Mouse (Mus musculus) lung, embryonic 15.5 days (tissue): ENCODE results near the gene Mars. TPM values are rescaled to one million over a fixed set of nuclear protein-coding genes. Genes with fewer than 3 reads are reported as not detected.

Experiments used
- ATAC-seq: fragments of 200-750 bp; cut with Nextera tagmentation; 2 replicates; pipeline ENCODE4 v1.8.0; 2017; ENCODE audit warnings: moderate number of reproducible peaks, borderline replicate concordance; ENCODE audit not compliant: low FRiP score, low TSS enrichment; ENCODE audit errors: extremely low read depth
- H3K27ac ChIP-seq: fragments of 300-500 bp; sonication (generic); 2 replicates; pipeline ENCODE4 v1.5.1; 2015; ENCODE audit warnings: moderate library complexity, mild to moderate bottlenecking, inconsistent platforms
- H3K27me3 ChIP-seq: fragments of 300-500 bp; sonication (generic); 2 replicates; pipeline ENCODE4 v1.6.1; 2015; ENCODE audit warnings: inconsistent platforms
- H3K36me3 ChIP-seq: fragments of 300-500 bp; sonication (generic); 2 replicates; pipeline ENCODE4 v1.6.1; 2015; ENCODE audit warnings: inconsistent platforms
- H3K4me1 ChIP-seq: fragments of 300-500 bp; sonication (generic); 2 replicates; pipeline ENCODE4 v1.6.1; 2015; ENCODE audit warnings: inconsistent platforms
- H3K4me2 ChIP-seq: fragments of 300-500 bp; sonication (generic); 2 replicates; pipeline ENCODE4 v1.6.1; 2015; ENCODE audit warnings: inconsistent platforms, mild to moderate bottlenecking, moderate library complexity
- H3K4me3 ChIP-seq: fragments of 300-500 bp; sonication (generic); 2 replicates; pipeline ENCODE4 v1.5.1; 2015; ENCODE audit warnings: mild to moderate bottlenecking, inconsistent platforms
- H3K9ac ChIP-seq: fragments of 300-500 bp; sonication (generic); 2 replicates; pipeline ENCODE4 v1.6.1; 2015; ENCODE audit warnings: inconsistent platforms
- H3K9me3 ChIP-seq: fragments of 300-500 bp; sonication (generic); 2 replicates; pipeline ENCODE4 v1.6.1; 2016; ENCODE audit warnings: inconsistent platforms
- WGBS: fragments of 180-500 bp; shearing (Covaris S2); methylation state at CpG from one replicate; pipeline ENCODE4 v1.1.7; 2015; 5-methylcytosine and 5-hydroxymethylcytosine counted together
- polyA plus RNA-seq: library from polyadenylated mRNA; unstranded; fragments of >200 nt; fragmentation: Nextera tagmentation; extraction: Ambion mirVana; gene quantifications from 2 replicates; pipeline ENCODE4 v1.2.1, GENCODE M21; 2015

Gene Mars
- polyA plus RNA-seq, 1 experiment from 2014 or later: 104 TPM

DNA sequence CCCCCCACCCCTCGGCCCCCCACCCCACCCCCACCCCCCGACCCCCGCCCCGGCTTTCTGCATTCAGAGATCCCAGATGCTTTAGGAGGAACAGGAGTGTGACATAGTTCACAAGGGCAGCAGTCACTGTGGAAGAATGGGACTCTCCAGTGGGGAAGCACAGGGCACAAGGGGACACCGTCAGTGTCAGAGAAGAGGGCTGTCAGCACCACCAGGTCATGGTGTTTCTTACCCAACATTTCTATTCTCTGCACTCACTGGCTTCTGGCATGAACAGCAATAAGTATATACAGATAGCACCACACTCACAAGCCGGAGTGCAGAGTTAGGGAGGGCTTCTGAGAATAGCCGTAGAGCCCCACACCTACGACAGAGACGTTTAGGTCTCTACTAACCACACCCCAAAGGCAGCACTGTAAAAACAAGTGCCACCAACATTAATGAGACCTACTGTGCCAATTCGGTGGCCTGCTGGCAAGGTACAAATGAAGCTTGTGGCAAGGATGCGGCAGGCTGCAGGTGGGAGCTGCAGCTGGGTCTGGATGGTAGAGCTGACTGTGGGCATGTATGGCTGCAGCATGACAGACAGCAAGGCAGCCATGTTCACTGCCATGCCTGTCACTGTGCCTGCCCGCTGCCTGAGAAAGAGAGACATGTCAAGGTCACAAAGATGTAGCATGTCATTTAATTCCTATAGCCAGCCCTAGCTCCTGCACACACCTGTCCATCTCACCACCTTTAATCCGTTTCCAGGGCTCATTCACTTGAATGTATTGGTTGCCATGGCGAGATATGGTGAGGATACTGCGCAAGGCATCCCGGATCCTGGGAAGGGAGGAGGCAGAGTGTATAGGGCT is 14.3 kb downstream of the Mars start:
- Histone ChIP-seq H3K4me2 (no peak overlapping the region), H3K27me3 (no peaks in the 10 kb centered on the region), H3K4me1 (peaks cover 8% of the 10 kb centered on the region), H3K9ac (no peak overlapping the region), H3K27ac (no peak overlapping the region), H3K36me3 (peaks cover 81% of the 10 kb centered on the region), H3K9me3 (no peaks in the 10 kb centered on the region), H3K4me3 (no peak overlapping the region)
- no peak for ATAC-seq
- WGBS: 84% methylated on average over 16 of the region's 16 CpGs

DNA sequence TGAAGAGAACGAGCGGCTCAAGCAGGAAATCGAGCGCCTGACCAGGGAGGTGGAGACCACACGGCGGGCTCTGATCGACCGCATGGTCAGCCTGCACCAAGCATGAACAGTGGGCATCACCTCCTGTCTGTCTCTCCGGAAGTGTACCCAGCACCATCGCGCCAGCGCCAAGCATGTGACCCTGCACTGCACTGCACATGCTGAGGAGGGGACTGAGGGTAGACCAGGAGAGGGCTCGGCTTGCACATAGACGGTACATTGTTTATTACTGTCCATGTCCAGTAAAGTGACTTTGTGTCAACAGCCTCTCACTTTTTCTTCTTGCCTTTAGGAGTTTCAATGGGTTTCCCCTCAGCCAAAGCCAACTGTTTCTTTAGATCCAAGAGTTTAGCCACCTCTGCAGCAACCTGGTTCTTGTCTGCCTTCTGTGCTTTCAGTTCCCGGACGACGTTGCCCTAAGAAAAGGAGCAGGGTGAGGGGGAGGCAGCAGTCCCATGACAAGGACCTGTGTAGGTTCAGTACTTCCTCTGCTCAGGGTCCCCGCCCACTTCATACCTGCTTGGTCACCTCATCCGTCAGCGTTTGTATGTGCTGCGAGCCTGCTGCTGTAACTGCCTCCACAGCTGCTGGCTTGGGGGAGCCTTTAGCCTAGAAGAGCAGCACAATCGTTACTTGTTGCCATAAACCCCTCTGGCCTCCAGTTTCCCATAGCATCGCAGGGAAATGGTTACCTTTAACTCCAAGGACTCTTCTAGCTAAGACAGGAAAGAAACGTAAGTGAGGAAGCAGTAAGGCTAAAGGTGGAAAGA is 15.4 kb downstream of the Mars start:
- Histone ChIP-seq H3K4me1 (peaks cover 17% of the 10 kb centered on the region), H3K36me3 (peaks cover 70% of the 10 kb centered on the region), H3K4me2 (no peak overlapping the region), H3K4me3 (no peak overlapping the region), H3K27ac (no peak overlapping the region), H3K9ac (no peak overlapping the region), H3K27me3 (no peaks in the 10 kb centered on the region), H3K9me3 (no peaks in the 10 kb centered on the region)
- ATAC-seq: no peak
- 85% methylated on average over 24 of the region's 24 CpGs for WGBS

DNA sequence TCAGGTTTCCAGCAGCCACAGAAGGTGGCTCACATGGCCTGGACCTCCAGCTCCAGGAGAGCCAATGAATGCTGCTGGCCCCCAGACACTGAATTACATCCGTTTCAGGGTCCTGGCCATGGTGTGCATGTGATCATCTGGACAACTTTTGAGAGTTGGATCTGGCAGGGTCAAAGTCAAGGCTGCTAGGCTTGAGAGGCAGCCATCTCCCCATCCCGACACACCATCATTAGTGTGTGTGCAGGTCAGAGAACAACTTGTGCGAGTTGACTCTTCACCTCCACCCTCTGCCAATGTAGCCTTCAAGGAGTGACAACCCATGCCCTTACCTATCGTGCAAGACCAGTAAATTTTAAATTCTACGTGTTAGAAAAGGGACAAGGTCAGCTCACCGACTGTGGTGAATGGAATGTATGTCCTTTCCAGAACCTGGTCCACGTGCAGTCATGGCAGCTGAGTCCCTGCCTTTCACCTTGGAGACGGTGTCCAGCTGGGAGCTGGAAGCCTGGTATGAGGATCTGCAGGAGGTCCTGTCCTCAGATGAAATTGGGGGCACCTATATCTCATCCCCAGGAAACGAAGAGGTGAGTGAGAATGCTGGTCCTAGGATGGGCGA is 16.6 kb downstream of the Mars start:
- no peak for ATAC-seq
- no peak overlapping the region for H3K9ac ChIP-seq
- H3K27ac ChIP-seq: no peak overlapping the region
- no peaks in the 10 kb centered on the region for H3K9me3 ChIP-seq
- no peaks in the 10 kb centered on the region for H3K27me3 ChIP-seq
- WGBS: 91% methylated on average over 10 of the region's 10 CpGs
- no peak overlapping the region for H3K4me2 ChIP-seq
- H3K4me3 ChIP-seq: no peak overlapping the region
- H3K4me1 ChIP-seq: peaks cover 19% of the 10 kb centered on the region
- peaks cover 59% of the 10 kb centered on the region for H3K36me3 ChIP-seq

DNA sequence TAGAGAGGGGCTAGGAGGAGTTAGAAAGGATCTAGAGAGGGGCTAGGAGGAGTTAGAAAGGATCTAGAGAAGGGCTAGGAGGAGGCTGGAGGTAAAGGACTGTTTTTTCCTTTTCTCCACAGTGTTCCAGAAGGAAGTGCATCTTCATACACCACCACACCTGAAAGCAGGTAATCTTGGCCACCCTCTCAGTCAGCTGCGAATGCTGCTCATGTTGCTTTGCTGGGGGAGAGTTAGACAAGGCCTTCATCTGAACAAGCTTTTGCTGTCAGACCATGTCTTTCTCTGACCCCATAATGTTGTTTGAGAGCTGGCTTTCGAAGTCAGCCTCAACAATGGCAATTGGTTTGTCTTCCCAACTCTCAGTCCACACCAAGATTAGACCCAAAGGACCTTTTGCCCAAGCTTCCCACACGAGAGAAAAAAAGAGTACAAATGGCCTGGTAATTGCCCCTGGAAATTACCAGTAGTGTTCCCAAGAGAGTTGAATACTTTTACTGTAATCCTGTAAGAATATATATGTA is 17.9 kb downstream of the Mars start:
- Histone ChIP-seq H3K9ac (no peak overlapping the region), H3K27ac (no peak overlapping the region), H3K4me1 (peaks cover 27% of the 10 kb centered on the region), H3K36me3 (peaks cover 48% of the 10 kb centered on the region), H3K4me2 (no peak overlapping the region), H3K9me3 (no peaks in the 10 kb centered on the region), H3K4me3 (no peak overlapping the region), H3K27me3 (no peaks in the 10 kb centered on the region)
- WGBS: 78% methylated on average over 3 of the region's 3 CpGs
- ATAC-seq: no peak

- H3K4me2 ChIP-seq: no peak overlapping the region
- no peaks in the 10 kb centered on the region for H3K9me3 ChIP-seq
- no peak overlapping the region for H3K4me3 ChIP-seq
- H3K36me3 ChIP-seq: peaks cover 47% of the 10 kb centered on the region
- 64% methylated on average over 6 of the region's 6 CpGs for WGBS
- no peak overlapping the region for H3K27ac ChIP-seq
- ATAC-seq: no peak
- H3K27me3 ChIP-seq: no peaks in the 10 kb centered on the region
- no peak overlapping the region for H3K9ac ChIP-seq
- peaks cover 27% of the 10 kb centered on the region for H3K4me1 ChIP-seq
Observed at GRCm38 (mm10) chr10:127292987-127293538, 18.5 kb downstream of the Mars start.

- Histone ChIP-seq H3K9ac (peak overlapping the region; percentile 59), H3K9me3 (no peaks in the 10 kb centered on the region), H3K27me3 (no peaks in the 10 kb centered on the region), H3K4me3 (peak overlapping the region; percentile 76), H3K4me2 (peak overlapping the region; percentile 77), H3K27ac (no peak overlapping the region), H3K36me3 (peaks cover 41% of the 10 kb centered on the region), H3K4me1 (peaks cover 36% of the 10 kb centered on the region)
- WGBS: 19% methylated on average over 5 of the region's 5 CpGs
- no peak for ATAC-seq
Observed at GRCm38 (mm10) chr10:127291881-127292638, 19.5 kb downstream of the Mars start.

DNA sequence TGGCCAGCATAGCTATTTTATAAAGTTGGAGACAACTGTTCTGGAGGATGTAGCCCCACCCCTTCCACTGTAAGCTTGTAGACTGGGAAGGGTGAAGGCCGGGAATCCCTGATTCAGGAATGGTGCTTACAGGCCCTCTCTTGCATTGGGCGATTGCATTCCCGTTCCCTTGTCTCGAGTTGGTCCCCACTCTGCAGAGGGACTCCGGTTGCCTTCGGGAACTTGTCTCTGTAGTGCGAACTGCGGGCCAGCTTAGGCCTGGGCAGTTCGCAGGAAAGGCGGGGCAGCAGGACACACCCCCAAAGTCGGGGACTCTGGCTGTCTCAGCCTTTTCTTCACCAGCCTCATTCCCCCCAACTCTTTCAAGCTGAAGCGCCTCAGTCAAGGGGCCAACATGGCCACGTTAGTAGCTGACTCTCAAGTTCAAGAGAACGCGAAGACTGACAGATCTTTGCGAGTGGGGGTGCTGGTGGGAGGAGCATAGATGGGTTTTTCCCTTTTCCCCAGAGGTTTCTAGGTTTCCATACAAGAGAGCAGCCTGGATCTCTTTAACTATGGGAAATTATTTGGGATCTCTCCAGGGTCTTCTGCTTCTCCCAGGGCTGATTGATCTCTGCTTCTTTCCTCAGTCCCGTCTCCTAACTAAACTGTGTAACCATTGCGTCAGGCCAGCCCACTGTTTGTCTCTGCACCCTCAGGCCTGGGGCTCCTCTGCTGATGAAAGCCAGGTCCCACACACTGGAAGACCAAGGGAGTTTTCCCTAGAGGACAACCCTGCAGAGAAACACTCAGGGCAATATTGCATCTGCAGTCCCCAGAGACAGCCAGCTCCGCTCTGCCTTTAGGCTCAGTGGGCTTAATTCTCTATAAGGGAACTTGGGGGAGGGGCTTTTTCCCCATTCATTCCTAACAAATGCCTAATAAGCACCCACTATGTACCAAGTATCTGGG is 20.4 kb downstream of the Mars start:
- Histone ChIP-seq H3K9me3 (no peaks in the 10 kb centered on the region), H3K27me3 (no peaks in the 10 kb centered on the region), H3K4me1 (peaks cover 45% of the 10 kb centered on the region), H3K9ac (peak overlapping the region; percentile 59), H3K4me3 (peak overlapping the region; percentile 76), H3K4me2 (peak overlapping the region; percentile 77), H3K36me3 (peaks cover 44% of the 10 kb centered on the region), H3K27ac (peak overlapping the region; percentile 100)
- peak; percentile 36 for ATAC-seq
- WGBS: 3% methylated on average over 19 of the region's 19 CpGs

DNA sequence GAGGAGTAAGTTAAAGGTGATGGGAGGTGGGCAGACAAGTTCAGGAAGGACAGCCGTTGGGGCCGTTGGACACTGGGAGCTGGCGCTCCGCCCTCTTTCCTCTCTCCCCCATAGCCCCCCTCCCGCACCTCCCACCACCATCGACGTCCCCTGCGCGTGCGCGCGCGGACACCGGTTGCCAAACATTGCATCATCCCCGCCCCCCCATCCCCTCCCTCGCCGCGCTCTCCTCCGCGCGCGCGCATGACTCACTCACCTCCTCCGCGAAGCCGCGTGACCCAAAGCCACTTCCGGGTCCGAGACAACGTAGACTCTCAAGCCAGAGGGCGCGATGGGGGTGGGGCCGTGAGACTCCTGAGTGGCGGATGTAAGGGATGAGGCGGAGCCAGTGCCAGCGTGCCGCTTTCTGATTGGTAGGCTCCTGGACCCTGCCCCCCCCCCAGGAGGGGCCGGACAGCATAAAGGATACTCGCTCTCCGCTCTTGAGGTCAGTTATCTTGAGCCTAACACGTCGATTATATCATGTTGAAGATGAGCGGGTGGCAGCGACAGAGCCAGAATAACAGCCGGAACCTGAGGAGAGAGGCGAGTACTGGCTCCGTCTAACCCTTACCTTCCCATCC is 21.2 kb downstream of the Mars start:
- WGBS: under 1% methylated on average over 31 of the region's 47 CpGs
- H3K4me2 ChIP-seq: peak overlapping the region; percentile 77
- H3K36me3 ChIP-seq: peaks cover 44% of the 10 kb centered on the region
- H3K9ac ChIP-seq: peak overlapping the region; percentile 59
- peak overlapping the region; percentile 76 for H3K4me3 ChIP-seq
- peak overlapping the region; percentile 100 for H3K27ac ChIP-seq
- H3K27me3 ChIP-seq: no peaks in the 10 kb centered on the region
- H3K4me1 ChIP-seq: peaks cover 49% of the 10 kb centered on the region
- peak; percentile 93 for ATAC-seq
- no peaks in the 10 kb centered on the region for H3K9me3 ChIP-seq

- Histone ChIP-seq H3K36me3 (peaks cover 42% of the 10 kb centered on the region), H3K4me3 (peak overlapping the region; percentile 76), H3K4me2 (peak overlapping the region; percentile 77), H3K9me3 (no peaks in the 10 kb centered on the region), H3K9ac (peak overlapping the region; percentile 80), H3K4me1 (peaks cover 49% of the 10 kb centered on the region), H3K27ac (peak overlapping the region; percentile 100), H3K27me3 (no peaks in the 10 kb centered on the region)
- 1% methylated on average over 15 of the region's 15 CpGs for WGBS
- peak; percentile 6; the same call in 1 of the 2 replicates for ATAC-seq
Observed at GRCm38 (mm10) chr10:127289573-127290191, 21.9 kb downstream of the Mars start.
